Mouse (Mus musculus): Measurements from ENCODE around the gene Uimc1. TPM values are rescaled to one million over a fixed set of nuclear protein-coding genes. Genes with fewer than 3 reads are reported as not detected.

Gene Uimc1
- polyA plus RNA-seq, 1 experiment = 41.7 TPM

DNA sequence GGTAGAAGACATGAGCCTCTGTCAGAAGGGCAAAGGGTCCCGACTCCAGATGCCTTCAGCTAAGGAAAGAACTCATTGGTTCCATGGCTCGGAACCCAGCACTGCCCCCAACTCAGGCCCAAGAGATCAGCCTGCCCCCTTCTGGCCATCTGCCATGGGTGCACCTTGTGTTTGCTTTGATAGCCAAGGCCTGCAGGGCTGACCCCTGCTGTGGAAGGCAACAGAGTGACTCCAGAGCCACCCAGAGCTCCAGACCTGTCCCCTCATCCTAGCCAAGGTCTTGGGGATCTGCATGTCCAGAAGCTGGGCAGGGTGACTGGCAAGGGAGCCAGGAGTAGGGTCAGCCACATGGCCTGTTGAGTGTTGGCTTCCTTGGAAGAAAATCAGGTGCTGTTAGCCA, 116.5 kb downstream of the Uimc1 start:
- Histone ChIP-seq H3K4me3 (ENCODE audit: insufficient read depth, low read length) (no peak overlapping the region), H3K27ac (ENCODE audit: insufficient read depth, low read depth, low read length) (no peak overlapping the region), H3K4me1 (ENCODE audit: control insufficient read depth, insufficient read depth, low read length) (peaks cover 8% of the 10 kb centered on the region)
- TF ChIP-seq CTCF (IDR thresholded peaks at IDR 0.05; ENCODE audit: low read depth, low read length) = no peak
- TF ChIP-seq POLR2A (IDR thresholded peaks at IDR 0.05; ENCODE audit: borderline replicate concordance, low read depth, low read length) = no peak

DNA sequence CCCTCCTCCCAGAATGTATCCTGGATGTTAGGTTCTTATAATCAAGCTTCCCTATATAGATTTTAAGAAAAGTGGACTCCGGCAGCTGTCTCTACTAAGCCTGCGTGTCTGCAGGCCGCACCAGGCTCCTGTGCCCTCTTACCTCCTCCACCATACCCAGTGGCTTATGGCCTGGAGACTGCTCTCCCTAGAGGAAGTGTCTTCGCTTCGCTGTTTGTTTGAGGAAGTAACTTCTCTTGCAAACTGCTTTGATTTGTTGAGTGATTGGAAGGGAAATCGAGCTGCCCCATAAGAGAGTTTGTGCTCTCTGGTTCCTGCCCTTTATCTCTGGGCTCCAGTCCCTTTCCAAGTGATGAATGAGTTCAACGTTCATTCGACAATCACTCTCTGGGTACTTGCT, 117.1 kb downstream of the Uimc1 start:
- Histone ChIP-seq H3K4me3 (ENCODE audit: insufficient read depth, low read length) (no peak overlapping the region), H3K4me1 (ENCODE audit: control insufficient read depth, insufficient read depth, low read length) (peaks cover 8% of the 10 kb centered on the region), H3K27ac (ENCODE audit: insufficient read depth, low read depth, low read length) (no peak overlapping the region)
- TF ChIP-seq CTCF (IDR thresholded peaks at IDR 0.05; ENCODE audit: low read depth, low read length) (no peak), POLR2A (IDR thresholded peaks at IDR 0.05; ENCODE audit: borderline replicate concordance, low read depth, low read length) (no peak)

DNA sequence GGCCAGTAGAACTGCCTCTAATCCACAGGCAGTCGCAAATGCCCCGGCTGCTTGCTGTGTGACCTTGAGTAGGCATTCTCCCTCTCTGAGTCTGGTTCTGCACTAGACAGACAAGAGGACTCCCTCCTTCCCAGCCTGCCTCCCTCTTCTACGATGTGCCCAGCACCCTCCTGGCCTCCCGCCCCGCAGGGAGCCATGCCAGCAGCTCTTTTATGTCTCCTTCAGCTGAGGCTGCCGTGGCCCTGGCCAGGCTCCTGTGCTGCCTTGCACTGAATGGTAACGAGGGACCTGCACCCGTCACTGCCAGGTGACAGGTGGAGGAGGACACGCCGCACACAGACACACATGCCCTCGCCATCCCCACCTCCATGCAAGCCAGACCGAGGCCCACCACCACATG, 119.1 kb downstream of the Uimc1 start:
- no peak overlapping the region for H3K4me3 ChIP-seq (ENCODE audit: insufficient read depth, low read length)
- H3K4me1 ChIP-seq (ENCODE audit: control insufficient read depth, insufficient read depth, low read length) = peaks cover 8% of the 10 kb centered on the region
- no peak overlapping the region for H3K27ac ChIP-seq (ENCODE audit: insufficient read depth, low read depth, low read length)
- no peak for TF ChIP-seq POLR2A (IDR thresholded peaks at IDR 0.05; ENCODE audit: borderline replicate concordance, low read depth, low read length)
- TF ChIP-seq CTCF (IDR thresholded peaks at IDR 0.05; ENCODE audit: low read depth, low read length) = no peak

DNA sequence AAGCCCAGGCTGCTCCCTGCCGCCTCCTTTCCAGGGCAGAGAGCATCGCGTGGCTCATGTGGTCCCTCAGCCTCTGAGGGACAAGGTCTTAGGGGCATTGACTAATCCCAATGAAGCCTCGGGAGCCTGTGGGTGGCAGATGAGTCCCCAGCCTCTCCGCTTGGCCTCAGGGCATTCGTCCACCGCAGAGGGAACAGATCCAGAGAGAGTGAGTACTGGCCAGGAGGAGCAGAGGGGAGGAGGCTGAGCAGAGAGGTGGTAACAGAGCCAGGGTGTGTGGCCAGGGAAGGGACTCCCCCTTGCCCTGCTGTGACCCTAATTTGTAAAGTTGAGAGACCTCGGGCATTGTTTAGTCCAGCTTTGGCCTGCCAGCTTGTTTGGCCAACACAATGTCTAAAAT, 121.3 kb downstream of the Uimc1 start:
- TF ChIP-seq CTCF (IDR thresholded peaks at IDR 0.05; ENCODE audit: low read depth, low read length) (no peak), POLR2A (IDR thresholded peaks at IDR 0.05; ENCODE audit: borderline replicate concordance, low read depth, low read length) (no peak)
- H3K27ac ChIP-seq (ENCODE audit: insufficient read depth, low read depth, low read length) = no peak overlapping the region

More for the DNA sequence above, 121.3 kb downstream of the Uimc1 start:
- Histone ChIP-seq H3K4me3 (ENCODE audit: insufficient read depth, low read length) (no peak overlapping the region), H3K4me1 (ENCODE audit: control insufficient read depth, insufficient read depth, low read length) (peaks cover 8% of the 10 kb centered on the region)

Other genes starting within 250 kb of the Uimc1 start
- 0.60 TPM in 1 of 2 replicates, not detected in the other for gene Unc5a, start 150.9 kb downstream of the Uimc1 start, polyA plus RNA-seq (2012; ENCODE audit: insufficient read depth, insufficient read length, missing spikeins)
- gene Hk3, start 78.9 kb downstream of the Uimc1 start, polyA plus RNA-seq (2012; ENCODE audit: insufficient read depth, insufficient read length, missing spikeins) = 70.8 and 78.5 TPM in 2 replicates
- gene Zfp346, start 5.0 kb upstream of the Uimc1 start, polyA plus RNA-seq (2012; ENCODE audit: insufficient read depth, insufficient read length, missing spikeins) = 11.5 and 14.6 TPM in 2 replicates
- not detected in 2 replicates for gene Gm17617, start 33.2 kb upstream of the Uimc1 start, polyA plus RNA-seq (2012; ENCODE audit: insufficient read depth, insufficient read length, missing spikeins)
- gene Fgfr4, start 52.3 kb upstream of the Uimc1 start, polyA plus RNA-seq (2012; ENCODE audit: insufficient read depth, insufficient read length, missing spikeins) = not detected in 2 replicates
- gene Nsd1, start 109.5 kb upstream of the Uimc1 start, polyA plus RNA-seq (2012; ENCODE audit: insufficient read depth, insufficient read length, missing spikeins) = 51.0 and 51.4 TPM in 2 replicates
- gene Prelid1, start 220.2 kb upstream of the Uimc1 start, polyA plus RNA-seq (2012; ENCODE audit: insufficient read depth, insufficient read length, missing spikeins) = 283 TPM in 2 replicates
- gene Rab24, start 221.6 kb upstream of the Uimc1 start, polyA plus RNA-seq (2012; ENCODE audit: insufficient read depth, insufficient read length, missing spikeins) = 75.6 and 91.3 TPM in 2 replicates
- 8.6 and 8.8 TPM in 2 replicates for gene Mxd3, start 229.5 kb upstream of the Uimc1 start, polyA plus RNA-seq (2012; ENCODE audit: insufficient read depth, insufficient read length, missing spikeins)

Data from bone marrow macrophage, adult 2 months (primary cell).